Mouse (Mus musculus) cerebellum, adult 11 months (tissue): ENCODE measurements around the gene Speer4e.
"Not testable (repeated sequence)": the region's sequence is repeated elsewhere in the genome, so short reads cannot be mapped to it uniquely, and the experiment has no call there.

Experiments
- DNase-seq: peaks from one replicate; pipeline ENCODE4 v3.0.0; 2022

Speer4e gene

GRCm38 (mm10) chr5:14938329-14938728 lies at the start of gene Speer4e:
Speer4e (minus strand) TSS chr5:14938429.
- DNase-seq: not testable (repeated sequence)

GRCm38 (mm10) chr5:14986649-14987387 lies 48.6 kb upstream of the Speer4e start:
- DNase-seq: not testable (repeated sequence)

GRCm38 (mm10) chr5:14978835-14979234 lies 40.6 kb upstream of the Speer4e start, which contains the start of gene Gm10354:
Gm10354 (minus strand) TSS chr5:14978935.
- DNase-seq: not testable (repeated sequence)

GRCm38 (mm10) chr5:14977368-14977767 lies 39.1 kb upstream of the Speer4e start:
- not testable (repeated sequence) for DNase-seq

- not testable (repeated sequence) for DNase-seq
These were observed 37.1 kb upstream of the Speer4e start for GRCm38 (mm10) chr5:14975294-14975693.

- not testable (repeated sequence) for DNase-seq
These were observed 34.6 kb upstream of the Speer4e start for GRCm38 (mm10) chr5:14972841-14973240.

GRCm38 (mm10) chr5:14963821-14964220 lies 25.6 kb upstream of the Speer4e start:
- not testable (repeated sequence) for DNase-seq

- DNase-seq: not testable (repeated sequence)
These were observed 23.3 kb upstream of the Speer4e start for GRCm38 (mm10) chr5:14961502-14961901.

- DNase-seq: not testable (repeated sequence)
These were observed 17.9 kb upstream of the Speer4e start for GRCm38 (mm10) chr5:14955928-14956706.

- DNase-seq: not testable (repeated sequence)
These were observed 15.4 kb upstream of the Speer4e start for GRCm38 (mm10) chr5:14953587-14953986.

- DNase-seq: not testable (repeated sequence)
These were observed 14.5 kb upstream of the Speer4e start for GRCm38 (mm10) chr5:14952749-14953148.

GRCm38 (mm10) chr5:14951822-14952221 lies 13.6 kb upstream of the Speer4e start:
- DNase-seq: not testable (repeated sequence)

GRCm38 (mm10) chr5:14947482-14948198 lies 9.4 kb upstream of the Speer4e start:
- DNase-seq: not testable (repeated sequence)

- DNase-seq: not testable (repeated sequence)
These were observed 7.3 kb upstream of the Speer4e start for GRCm38 (mm10) chr5:14945524-14945923.

- DNase-seq: not testable (repeated sequence)
These were observed 2.8 kb upstream of the Speer4e start for GRCm38 (mm10) chr5:14941043-14941442.

GRCm38 (mm10) chr5:14933721-14934120 lies 4.5 kb downstream of the Speer4e start:
- not testable (repeated sequence) for DNase-seq

- not testable (repeated sequence) for DNase-seq
These were observed 11.2 kb downstream of the Speer4e start for GRCm38 (mm10) chr5:14927047-14927446.

- not testable (repeated sequence) for DNase-seq
These were observed 23.4 kb downstream of the Speer4e start, which contains the start of gene Gm9758 for GRCm38 (mm10) chr5:14914799-14915198. Gm9758 (minus strand) TSS chr5:14914899.

GRCm38 (mm10) chr5:14914361-14914760 lies 23.9 kb downstream of the Speer4e start:
- DNase-seq: not testable (repeated sequence)

- not testable (repeated sequence) for DNase-seq
These were observed 34.7 kb downstream of the Speer4e start for GRCm38 (mm10) chr5:14903539-14903938.

GRCm38 (mm10) chr5:14892242-14892641 lies 46.0 kb downstream of the Speer4e start:
- no peak for DNase-seq

GRCm38 (mm10) chr5:14885291-14885690 lies 52.9 kb downstream of the Speer4e start:
- DNase-seq: not testable (repeated sequence)
